9 mouse cellular contexts compared by ENCODE assay signal in the genomic region with DNA sequence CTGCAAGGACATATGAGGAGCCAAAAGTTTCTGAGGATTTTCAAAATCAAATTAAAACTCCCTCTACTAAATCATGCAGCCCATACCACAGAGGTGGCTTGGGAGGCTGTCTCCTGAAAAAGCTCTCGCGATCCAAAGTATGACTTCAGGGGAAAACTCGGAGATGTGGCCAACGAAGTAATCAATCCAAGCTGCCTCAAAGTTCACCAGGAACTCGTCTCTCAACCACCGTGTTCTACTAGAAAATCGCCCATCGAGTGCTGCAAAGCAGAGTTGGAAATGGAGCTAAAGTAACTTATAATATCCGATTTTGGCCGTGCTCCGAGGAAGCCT. TPM values are rescaled to one million over a fixed set of nuclear protein-coding genes. Genes with fewer than 3 reads are reported as not detected.
DNase-seq lines count a peak whose midpoint lies in the region; ATAC-seq and TF ChIP-seq lines count a peak whose summit lies in the region.
"Had no signal": no experiment of that assay in that cellular context is flagged by ENCODE, and none has a peak within 500 bp of the region (broad histone marks: within the 10 kb centered on the region; RNA-seq: fewer than 3 reads in every experiment).

No protein-coding gene starts in this region.

- H3K27me3 ChIP-seq in liver, adult 2 months (ENCODE audit: control insufficient read depth, insufficient read depth, low read length) = no peaks in the 10 kb centered on the region
- no peaks in the 10 kb centered on the region for H3K27me3 ChIP-seq in hindbrain, embryonic 15.5 days
- H3K27me3 ChIP-seq in midbrain, embryonic 15.5 days (replicated peaks) = no peaks in the 10 kb centered on the region

- H3K36me3 ChIP-seq in liver, adult 2 months (ENCODE audit: control insufficient read depth, insufficient read depth, low read length) = peaks cover 4% of the 10 kb centered on the region
- 0 out of 2 replicates have a peak, but pooled peaks cover 3% of the 10 kb centered on the region for H3K36me3 ChIP-seq in hindbrain, embryonic 15.5 days
- no peaks in the 10 kb centered on the region for H3K36me3 ChIP-seq in midbrain, embryonic 15.5 days (replicated peaks)

- 0 out of 2 replicates have a peak, but pooled peaks have one; percentile 3 for ATAC-seq in common myeloid progenitor, adult 5-6 weeks (replicated peaks; ENCODE audit: low read depth, poor library complexity, severe bottlenecking)
- no peak for ATAC-seq in hindbrain, embryonic 15.5 days (ENCODE audit: low FRiP score, low read depth)
- peak; percentile 1; the same call in 1 of the 2 replicates for ATAC-seq in midbrain, embryonic 15.5 days (replicated peaks)

- no peak for TF ChIP-seq CTCF in liver, adult 2 months (IDR thresholded peaks at IDR 0.05; ENCODE audit: low read depth, low read length)

- peak; percentile 61 for DNase-seq in liver, adult 2 months (ENCODE audit: extremely low read depth, low read depth, low spot score)
- no peak for DNase-seq in liver
- no peak for DNase-seq in ovary, postnatal 10 days (ENCODE audit: low spot score)
- DNase-seq in layer of hippocampus, adult 9-11 months = no peak
- DNase-seq in Muller cell, postnatal 12 days (ENCODE audit: inconsistent ontology term) = no peak

- H3K27ac ChIP-seq in liver, adult 2 months (replicated peaks; ENCODE audit: insufficient read depth, low read depth, low read length) = peak overlapping the region; percentile 88
- peak overlapping the region; percentile 97 for H3K27ac ChIP-seq in hindbrain, embryonic 15.5 days (replicated peaks)
- H3K27ac ChIP-seq in midbrain, embryonic 15.5 days = peak overlapping the region; percentile 99

- peaks cover 22% of the 10 kb centered on the region; the same call in 1 of the 2 replicates for H3K79me2 ChIP-seq in liver, adult 2 months (ENCODE audit: control insufficient read depth, insufficient read depth, low read length)

- H3K9ac ChIP-seq in liver, adult 2 months (ENCODE audit: low read depth, low read length) = peak overlapping the region; percentile 98
- peak overlapping the region; percentile 79 for H3K9ac ChIP-seq in hindbrain, embryonic 15.5 days
- peak overlapping the region; percentile 99 for H3K9ac ChIP-seq in midbrain, embryonic 15.5 days

- H3K4me1 ChIP-seq in liver, adult 2 months (ENCODE audit: control insufficient read depth, insufficient read depth, low read length) = peaks cover 14% of the 10 kb centered on the region
- H3K4me1 ChIP-seq in hindbrain, embryonic 15.5 days (replicated peaks) = peaks cover 20% of the 10 kb centered on the region
- peaks cover 19% of the 10 kb centered on the region for H3K4me1 ChIP-seq in midbrain, embryonic 15.5 days

- H3K4me3 ChIP-seq in liver, adult 2 months (ENCODE audit: insufficient read depth, low read depth, low read length) = peak overlapping the region; percentile 100
- peak overlapping the region; percentile 74 for H3K4me3 ChIP-seq in hindbrain, embryonic 15.5 days
- peak overlapping the region; percentile 99 for H3K4me3 ChIP-seq in midbrain, embryonic 15.5 days

- H3K4me2 ChIP-seq in hindbrain, embryonic 15.5 days = peak overlapping the region; percentile 73
- peak overlapping the region; percentile 69 for H3K4me2 ChIP-seq in midbrain, embryonic 15.5 days

- 0% methylated on average over 11 of the region's 11 CpGs for WGBS in liver, adult 2 months
- WGBS in hindbrain, embryonic 15.5 days = under 1% methylated on average over 11 of the region's 11 CpGs
- under 1% methylated on average over 11 of the region's 11 CpGs for WGBS in midbrain, embryonic 15.5 days

- TF ChIP-seq POLR2A in liver, adult 2 months (IDR thresholded peaks at IDR 0.05; ENCODE audit: extremely low read depth, insufficient read depth, low read length) = no peak

- H3K9me3 ChIP-seq in hindbrain, embryonic 15.5 days = no peaks in the 10 kb centered on the region
- no peaks in the 10 kb centered on the region for H3K9me3 ChIP-seq in midbrain, embryonic 15.5 days

RNA-seq across cellular contexts. Expression of a gene that starts 0.8 kb away (rescaled TPM):
- 51.8 and 55.7 TPM in 2 replicates for total RNA-seq in liver, adult 2 months (2014; rRNA removed)
- polyA plus RNA-seq in liver, adult 2 months (2012; rRNA removed) = 69.5 and 83.3 TPM in 2 replicates
- 70.5 and 81.4 TPM in 2 replicates for total RNA-seq in common myeloid progenitor, adult 5-6 weeks (2017)
- polyA plus RNA-seq in hindbrain, embryonic 15.5 days (2015; fragmentation: Nextera tagmentation; extraction: Ambion mirVana) = 185 and 186 TPM in 2 replicates
- polyA plus RNA-seq in midbrain, embryonic 15.5 days (2015; fragmentation: Nextera tagmentation; extraction: Ambion mirVana) = 165 and 170 TPM in 2 replicates

RNA-seq across cellular contexts. Expression of a gene that starts 27.1 kb away (rescaled TPM):
- 1.2 TPM in 1 of 2 replicates, not detected in the other for total RNA-seq in liver, adult 2 months (2014; rRNA removed)
- polyA plus RNA-seq in liver, adult 2 months (2012; rRNA removed) = 0.31 TPM in 1 of 2 replicates, not detected in the other
- 22.3 and 30.2 TPM in 2 replicates for total RNA-seq in common myeloid progenitor, adult 5-6 weeks (2017)
- polyA plus RNA-seq in hindbrain, embryonic 15.5 days (2015; fragmentation: Nextera tagmentation; extraction: Ambion mirVana) = 9.8 and 12.4 TPM in 2 replicates
- 8.6 TPM in 2 replicates for polyA plus RNA-seq in midbrain, embryonic 15.5 days (2015; fragmentation: Nextera tagmentation; extraction: Ambion mirVana)
- total RNA-seq: gastrocnemius, adult 8-10 months had no signal

RNA-seq across cellular contexts. Expression of a gene that starts 34.6 kb away (rescaled TPM):
- total RNA-seq in liver, adult 2 months (2014; rRNA removed) = 24.4 and 27.2 TPM in 2 replicates
- 3.6 and 4.2 TPM in 2 replicates for polyA plus RNA-seq in liver, adult 2 months (2012; rRNA removed)
- total RNA-seq in common myeloid progenitor, adult 5-6 weeks (2017) = 79.2 and 94.4 TPM in 2 replicates
- 116 and 118 TPM in 2 replicates for polyA plus RNA-seq in hindbrain, embryonic 15.5 days (2015; fragmentation: Nextera tagmentation; extraction: Ambion mirVana)
- 113 and 125 TPM in 2 replicates for polyA plus RNA-seq in midbrain, embryonic 15.5 days (2015; fragmentation: Nextera tagmentation; extraction: Ambion mirVana)

RNA-seq across cellular contexts. Expression of a gene that starts 44.5 kb away (rescaled TPM):
- total RNA-seq in liver, adult 2 months (2014; rRNA removed) = 54.1 and 63.8 TPM in 2 replicates
- polyA plus RNA-seq in liver, adult 2 months (2012; rRNA removed) = 27.8 and 32.1 TPM in 2 replicates
- 11.5 and 21.0 TPM in 2 replicates for total RNA-seq in common myeloid progenitor, adult 5-6 weeks (2017)
- polyA plus RNA-seq in hindbrain, embryonic 15.5 days (2015; fragmentation: Nextera tagmentation; extraction: Ambion mirVana) = 17.5 and 21.9 TPM in 2 replicates
- 17.9 and 20.1 TPM in 2 replicates for polyA plus RNA-seq in midbrain, embryonic 15.5 days (2015; fragmentation: Nextera tagmentation; extraction: Ambion mirVana)

Comparison
In these comparisons a context has a peak if more than half of its experiments do, and no peak if none do; other contexts are left out.
1. RNA of a gene that starts 34.6 kb away (polyA plus RNA-seq): 113 to 125 TPM in midbrain, embryonic 15.5 days and 116 to 118 TPM in hindbrain, embryonic 15.5 days; 3.6 to 4.2 TPM in liver, adult 2 months; every median in the first group is over 10 times any median in the second.
2. Peak in every context shown above with its lines, with median percentiles within 50 percentile points of each other: H3K27ac ChIP-seq, H3K4me3 ChIP-seq and H3K9ac ChIP-seq.